Mouse (Mus musculus) forelimb bud, embryonic 11.5 days (tissue): ENCODE data around the gene Apon.
A peak's percentile ranks its signal among the peaks of the same experiment; 100 is the strongest.
"Not testable (repeated sequence)": the region's sequence is repeated elsewhere in the genome, so short reads cannot be mapped to it uniquely, and the experiment has no call there.

ENCODE experiments used
- DNase-seq: peaks from one replicate; pipeline ENCODE4 v3.0.0-alpha.2; 2012; ENCODE audit warnings: low read depth, low spot score

Gene Apon

GRCm38 (mm10) chr10:128253677-128254255 is at the start of gene Apon:
Apon (plus strand) TSS chr10:128254096.
- no peak for DNase-seq

GRCm38 (mm10) chr10:128204941-128205340 is 49.0 kb upstream of the Apon start:
- DNase-seq: no peak

GRCm38 (mm10) chr10:128208326-128208725 is 45.6 kb upstream of the Apon start:
- no peak for DNase-seq

GRCm38 (mm10) chr10:128209311-128210009 is 44.4 kb upstream of the Apon start:
- DNase-seq: no peak

- no peak for DNase-seq
Observed at GRCm38 (mm10) chr10:128210131-128210530, 43.8 kb upstream of the Apon start.

GRCm38 (mm10) chr10:128210954-128211353 is 42.9 kb upstream of the Apon start:
- no peak for DNase-seq

- peak; percentile 90 for DNase-seq
Observed at GRCm38 (mm10) chr10:128211390-128212108, 42.3 kb upstream of the Apon start, which contains the start of gene Spryd4. Spryd4 (minus strand) TSS chr10:128211807.

- no peak for DNase-seq
Observed at GRCm38 (mm10) chr10:128212148-128212547, 41.7 kb upstream of the Apon start.

GRCm38 (mm10) chr10:128212871-128213323 is 41.0 kb upstream of the Apon start:
- DNase-seq: peak; percentile 79

GRCm38 (mm10) chr10:128214112-128214511 is 39.8 kb upstream of the Apon start:
- DNase-seq: not testable (repeated sequence)

- DNase-seq: no peak
Observed at GRCm38 (mm10) chr10:128214981-128215380, 38.9 kb upstream of the Apon start.

- DNase-seq: no peak
Observed at GRCm38 (mm10) chr10:128218387-128219117, 35.3 kb upstream of the Apon start.

GRCm38 (mm10) chr10:128221533-128222286 is 32.2 kb upstream of the Apon start:
- no peak for DNase-seq

GRCm38 (mm10) chr10:128225064-128225463 is 28.8 kb upstream of the Apon start:
- DNase-seq: no peak

GRCm38 (mm10) chr10:128225538-128225937 is 28.4 kb upstream of the Apon start, which contains the start of gene Mip:
Mip (plus strand) TSS chr10:128225838.
- DNase-seq: no peak

GRCm38 (mm10) chr10:128227592-128227991 is 26.3 kb upstream of the Apon start:
- no peak for DNase-seq

GRCm38 (mm10) chr10:128228009-128228408 is 25.9 kb upstream of the Apon start:
- DNase-seq: no peak

GRCm38 (mm10) chr10:128230582-128230981 is 23.3 kb upstream of the Apon start:
- no peak for DNase-seq

GRCm38 (mm10) chr10:128231146-128231545 is 22.8 kb upstream of the Apon start:
- DNase-seq: no peak

GRCm38 (mm10) chr10:128231697-128232419 is 22.0 kb upstream of the Apon start, which contains the start of gene Timeless:
Timeless (plus strand) TSS chr10:128232065.
- peak; percentile 78 for DNase-seq
